Mouse (Mus musculus) layer of hippocampus, adult 8-10 months (tissue): ENCODE data around the gene Syngr1. TPM values are rescaled to one million over a fixed set of nuclear protein-coding genes. Genes with fewer than 3 reads are reported as not detected.

ENCODE experiments used
- microRNA-seq, 2 experiments: library from miRNA; unstranded; fragments of <30 nt; microRNA quantifications; one replicate each; pipeline ENCODE4 v1.2.0; 2022
- total RNA-seq, 4 experiments: library from RNA; stranded (reverse); gene quantifications; 2 replicates each; pipeline ENCODE4 v1.2.4; 2022

Gene Syngr1
- total RNA-seq, 4 experiments from 2014 or later, result 383 to 406 (median 399) TPM

Small RNA genes lying within 50 kb of the gene (microRNA-seq; reads per million reads assigned to microRNA genes)
- gene Snord43, result 40.2 to 92.7 reads per million in 2 experiments

Other genes with a start within 250 kb of the Syngr1 start
- 10 to 100 TPM in 2 of 4 experiments, 1 to 10 TPM in 2; 5.3 to 11.9 (median 8.3) TPM for gene Apobec3, start 199.7 kb upstream of the Syngr1 start, total RNA-seq
- gene Cbx7, start 120.2 kb upstream of the Syngr1 start, total RNA-seq, result 10 to 100 TPM; 46.0 to 62.9 (median 52.2) TPM
- gene Pdgfb, start 76.4 kb upstream of the Syngr1 start, total RNA-seq, result 10 to 100 TPM; 30.3 to 38.4 (median 34.6) TPM
- gene Rpl3, start 534 bp downstream of the Syngr1 start, total RNA-seq, result 100 to 1,000 TPM; 431 to 611 (median 527) TPM
- 10 to 100 TPM; 27.3 to 29.5 (median 29.0) TPM for gene Tab1, start 41.8 kb downstream of the Syngr1 start, total RNA-seq
- gene Mgat3, start 82.4 kb downstream of the Syngr1 start, total RNA-seq, result 100 to 1,000 TPM; 112 to 115 (median 114) TPM
- 10 to 100 TPM; 27.6 to 34.5 (median 32.5) TPM for gene Mief1, start 142.7 kb downstream of the Syngr1 start, total RNA-seq
- 10 to 100 TPM in 3 of 4 experiments, 1 to 10 TPM in 1; 7.2 to 42.3 (median 29.6) TPM for gene AC140267.1, start 144.5 kb downstream of the Syngr1 start, total RNA-seq
- gene Atf4, start 163.8 kb downstream of the Syngr1 start, total RNA-seq, result 100 to 1,000 TPM in 2 of 4 experiments, 10 to 100 TPM in 2; 97.7 to 104 (median 99.8) TPM
- 10 to 100 TPM; 29.9 to 41.0 (median 34.0) TPM for gene Rps19bp1, start 173.0 kb downstream of the Syngr1 start, total RNA-seq
- gene Cacna1i, start 195.9 kb downstream of the Syngr1 start, total RNA-seq, result 10 to 100 TPM; 37.6 to 48.2 (median 41.8) TPM